Mouse (Mus musculus) thymus, postnatal 10 days (tissue): ENCODE results near the gene Adam22.

Experiments used
- DNase-seq, 2 experiments: peaks; one replicate each; pipeline ENCODE4 v3.0.0; 2021; ENCODE audit warnings: low spot score in 2 of 2

Gene Adam22

DNA sequence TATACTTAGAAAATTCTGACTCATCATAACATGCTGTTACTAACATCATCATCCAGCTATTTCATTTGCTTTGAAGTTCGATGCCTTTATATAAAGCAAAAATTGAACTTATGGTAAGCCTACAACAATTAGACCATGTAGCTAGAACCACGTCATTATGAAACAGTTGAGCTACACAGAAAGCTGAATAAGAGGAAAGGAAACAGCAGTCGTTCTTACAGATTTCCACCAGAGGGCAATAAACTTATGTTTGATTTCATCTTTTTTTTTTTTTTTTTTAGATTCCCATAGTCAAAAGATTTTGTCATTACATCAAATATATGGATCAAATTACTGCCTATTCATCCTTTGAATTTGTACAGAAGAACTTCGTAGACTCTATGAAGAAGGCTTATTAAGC is 203.2 kb downstream of the Adam22 start:
- DNase-seq = no peak

DNA sequence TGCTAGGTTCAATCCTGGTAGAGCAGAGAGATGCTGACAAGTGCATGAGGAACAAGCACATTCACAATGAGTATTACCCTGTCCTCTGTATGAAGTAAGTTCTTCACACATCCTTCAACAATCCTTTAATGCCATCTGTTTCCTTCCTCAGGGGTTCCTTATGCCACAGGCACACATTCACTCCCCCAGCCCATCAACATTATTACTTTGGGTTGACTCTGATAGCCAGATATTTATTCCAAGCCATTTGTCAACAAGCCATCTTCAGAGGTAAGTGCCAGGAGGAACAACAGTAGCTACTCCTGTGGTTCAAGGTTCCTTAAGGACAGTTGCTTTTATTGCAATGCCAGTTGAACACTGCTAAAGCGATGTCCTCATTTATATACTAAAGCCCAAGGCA is 216.3 kb downstream of the Adam22 start:
- no peak for DNase-seq

DNA sequence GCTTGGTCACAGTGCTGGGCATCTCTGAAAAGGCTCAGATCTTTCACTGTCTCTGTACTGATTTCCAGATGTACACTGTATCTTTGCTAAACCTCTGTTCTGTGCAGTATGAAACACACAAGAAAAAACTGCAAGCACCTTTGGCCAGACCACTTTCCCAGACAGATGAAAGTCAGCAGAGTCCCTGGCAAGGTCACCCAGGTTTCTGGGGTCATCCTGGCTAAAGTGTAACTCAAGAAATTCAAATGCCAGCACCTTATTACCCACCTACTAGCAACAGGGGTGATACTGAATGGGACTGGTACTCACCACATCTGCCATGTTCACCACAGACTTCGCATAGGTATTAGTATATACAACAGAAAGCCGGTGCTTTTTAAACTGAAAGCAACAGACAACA is 221.8 kb downstream of the Adam22 start:
- no peak for DNase-seq

DNA sequence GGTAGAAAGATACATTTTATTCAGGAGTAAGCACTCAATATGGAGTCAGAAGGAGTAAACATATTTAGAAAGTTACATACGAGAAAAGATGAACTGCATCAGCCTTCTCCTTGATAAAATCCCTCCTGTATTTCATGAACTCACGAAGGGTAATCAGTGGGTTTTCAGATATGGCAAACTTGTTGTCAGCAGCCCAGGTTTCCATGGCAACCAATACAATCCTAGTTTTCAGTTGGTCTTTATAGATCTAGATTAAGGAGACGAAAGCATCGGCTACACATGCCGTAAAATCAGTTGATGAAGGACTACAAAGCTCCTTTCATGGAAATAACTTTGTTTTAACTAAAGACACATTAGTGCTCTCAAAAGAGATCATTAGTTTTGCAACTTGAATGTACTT is 222.5 kb downstream of the Adam22 start:
- no peak for DNase-seq

DNA sequence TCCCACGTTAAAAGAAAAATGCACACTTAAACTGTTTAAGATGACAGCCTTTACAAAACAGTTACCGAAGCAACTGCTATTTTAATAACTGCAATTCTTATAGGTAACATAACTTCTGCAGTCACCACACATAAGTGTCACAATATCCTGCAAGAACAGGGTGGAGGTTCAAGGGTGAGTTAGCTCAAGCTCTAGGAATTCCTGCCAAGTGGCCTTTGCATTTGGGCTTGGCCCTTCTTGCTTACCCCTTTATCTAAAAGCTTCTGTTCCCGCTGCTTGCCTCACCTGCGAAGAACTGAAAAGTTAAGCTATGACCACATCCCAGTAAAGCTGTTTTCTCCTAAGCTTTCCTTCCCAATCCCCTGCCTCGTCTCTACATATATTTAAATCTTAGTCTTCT is 235.4 kb downstream of the Adam22 start:
- no peak for DNase-seq

DNA sequence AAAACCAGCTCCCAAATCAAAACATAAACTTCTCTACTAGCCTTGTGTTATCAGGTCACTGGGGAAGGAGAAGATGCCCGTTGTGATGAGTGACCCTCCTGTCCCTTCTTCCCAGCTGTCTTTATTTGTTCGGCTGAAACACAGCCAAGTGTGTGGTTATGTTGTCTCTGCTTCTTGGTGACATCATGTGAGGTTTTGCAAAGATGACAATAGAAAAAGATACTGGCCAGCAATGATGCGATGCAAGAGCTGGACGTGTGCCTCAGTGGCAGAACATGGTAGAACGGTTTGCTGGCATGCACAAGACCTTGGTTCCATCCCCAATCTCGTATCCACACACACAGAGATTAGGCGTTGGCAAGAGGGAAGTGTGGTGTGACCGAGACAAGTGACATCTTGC is 236.0 kb downstream of the Adam22 start:
- no peak for DNase-seq

DNA sequence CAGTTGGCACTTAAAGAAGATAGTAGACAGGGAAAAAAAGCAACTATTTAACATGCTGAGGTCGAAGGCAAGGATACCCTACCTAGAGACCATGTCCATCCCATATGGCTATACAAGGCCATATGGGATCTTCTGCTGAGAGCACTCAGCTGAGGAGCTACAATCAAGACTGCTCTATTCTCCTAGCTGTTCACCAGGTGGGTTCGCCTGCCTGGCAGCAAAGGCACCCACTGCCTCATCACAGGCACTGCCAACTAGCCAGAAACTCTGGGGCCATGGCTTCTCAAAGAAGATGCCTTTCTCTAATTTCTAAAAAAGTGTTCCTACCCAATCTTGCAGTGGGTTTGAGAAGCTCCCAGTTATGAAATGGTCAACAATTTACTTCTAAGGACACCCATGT is 238.2 kb downstream of the Adam22 start:
- DNase-seq = no peak

DNA sequence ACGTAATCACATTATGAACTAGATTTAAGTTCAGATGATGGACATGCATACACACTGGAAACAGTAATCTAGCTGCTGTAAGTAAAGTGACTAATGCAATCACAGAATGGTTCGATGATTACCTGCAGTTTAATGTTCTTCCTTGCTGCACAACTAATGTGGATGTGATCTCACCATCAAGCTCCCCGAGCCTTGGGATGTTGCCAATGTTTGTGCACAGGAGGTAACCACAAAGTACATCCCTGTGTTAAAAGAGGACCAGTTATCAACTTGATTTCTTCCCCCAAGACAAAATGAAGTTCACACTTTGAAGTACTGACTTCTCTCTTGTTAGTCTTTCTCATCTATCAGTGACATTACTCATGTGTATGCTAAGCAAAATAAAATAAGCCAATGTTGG is 247.0 kb downstream of the Adam22 start:
- DNase-seq = no peak

DNA sequence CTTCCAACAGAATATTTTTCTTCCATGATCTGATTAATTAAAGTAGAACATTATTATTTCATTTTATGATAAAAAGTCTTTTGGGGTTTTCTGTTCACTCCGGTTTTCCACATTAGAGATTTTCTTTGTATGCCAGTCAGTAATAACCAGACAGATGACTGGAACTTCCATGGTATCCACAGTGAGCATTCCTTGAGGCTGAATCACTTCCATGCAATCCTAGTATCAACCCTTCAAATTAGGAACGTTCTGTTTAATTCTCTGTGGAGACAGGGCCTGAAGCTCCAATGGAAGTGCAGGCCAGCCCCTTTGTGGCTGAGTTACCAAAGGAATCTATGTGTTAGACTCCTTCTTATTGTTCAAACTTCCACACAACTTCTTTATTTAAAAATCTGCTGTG is 247.9 kb downstream of the Adam22 start:
- no peak for DNase-seq

DNA sequence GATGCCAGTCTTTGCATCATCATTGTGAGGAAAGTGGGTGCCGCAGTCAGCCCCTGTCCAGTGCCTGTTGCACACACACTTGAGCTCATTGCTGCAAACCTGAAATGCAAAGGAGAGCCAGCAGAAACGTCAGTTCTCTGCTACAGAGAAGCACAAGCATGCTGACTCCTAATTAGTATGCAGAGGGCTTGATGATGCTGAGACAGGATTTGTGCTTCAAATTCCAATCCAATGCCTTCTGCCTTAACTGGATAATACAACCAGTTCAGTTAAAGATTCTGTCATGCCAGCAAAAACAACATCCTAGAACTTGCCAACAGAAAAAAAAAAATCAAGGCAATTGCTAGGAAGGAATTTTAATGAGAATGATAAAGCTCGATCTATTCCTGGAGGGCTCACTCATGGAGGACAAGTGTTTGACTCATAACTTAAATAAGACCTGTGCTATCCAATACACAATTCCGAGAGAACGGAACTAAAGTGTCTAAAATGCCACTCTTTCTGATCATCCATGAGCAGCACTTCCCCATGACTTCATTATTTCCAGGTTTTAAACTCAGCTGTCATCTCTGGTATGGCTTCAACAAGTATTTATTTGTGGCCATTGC is 251.3 kb downstream of the Adam22 start:
- DNase-seq = no peak

DNA sequence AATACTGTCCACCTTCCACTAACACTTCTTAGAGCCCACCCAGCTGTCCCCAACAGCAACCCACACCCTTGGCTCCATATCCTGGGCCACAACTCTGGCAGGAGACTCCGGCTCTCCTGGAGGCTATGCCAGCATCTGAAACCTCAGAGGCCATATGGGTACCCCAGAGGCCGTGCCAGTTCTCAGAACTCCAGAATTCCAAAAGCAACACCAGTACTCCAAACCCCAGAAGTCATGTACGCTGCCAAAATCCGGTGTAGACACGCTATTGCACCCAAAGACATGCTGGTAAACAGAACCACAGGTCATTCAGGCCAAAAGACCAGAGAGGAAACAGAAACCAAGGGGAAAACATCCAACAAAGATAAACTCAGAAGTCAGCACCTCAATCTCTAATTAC is 255.7 kb downstream of the Adam22 start:
- no peak for DNase-seq

DNA sequence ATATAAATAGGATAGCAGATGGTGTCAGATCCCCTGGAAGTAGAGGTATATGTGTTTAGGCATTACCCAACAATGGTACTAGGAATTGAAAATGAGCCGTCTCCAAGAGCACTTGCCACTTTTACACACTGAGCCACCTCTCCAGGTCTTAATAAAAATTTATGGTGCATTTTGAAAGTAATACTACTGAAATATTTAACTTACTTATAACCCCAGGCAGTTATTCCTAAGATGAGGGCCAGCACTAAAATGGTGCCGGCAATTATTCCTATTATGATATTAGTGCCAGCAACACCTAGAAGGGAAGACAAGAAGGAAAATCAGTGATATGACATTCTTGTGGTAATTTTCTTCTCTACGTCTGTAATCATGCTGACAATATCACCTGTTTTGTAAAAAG is 256.3 kb downstream of the Adam22 start:
- DNase-seq = no peak

DNA sequence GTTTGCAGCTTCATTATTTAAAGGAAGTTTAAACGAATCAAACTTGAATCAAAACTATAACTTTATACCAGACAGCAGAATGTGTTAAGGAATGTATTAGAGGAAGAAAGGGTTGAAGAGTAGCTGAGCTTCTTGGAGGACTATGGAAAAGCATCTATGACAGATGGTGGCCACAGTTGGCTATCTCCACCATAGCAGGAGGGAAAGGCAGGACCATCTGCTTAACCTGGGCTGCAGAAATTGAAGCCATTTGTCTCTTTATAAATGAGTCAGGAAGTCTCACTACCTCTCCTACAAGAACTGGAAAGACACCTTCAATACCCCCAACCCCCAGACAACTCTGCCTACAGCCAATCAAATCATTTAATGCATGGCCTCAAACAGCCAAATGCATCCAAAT is 272.3 kb downstream of the Adam22 start:
- DNase-seq = no peak

DNA sequence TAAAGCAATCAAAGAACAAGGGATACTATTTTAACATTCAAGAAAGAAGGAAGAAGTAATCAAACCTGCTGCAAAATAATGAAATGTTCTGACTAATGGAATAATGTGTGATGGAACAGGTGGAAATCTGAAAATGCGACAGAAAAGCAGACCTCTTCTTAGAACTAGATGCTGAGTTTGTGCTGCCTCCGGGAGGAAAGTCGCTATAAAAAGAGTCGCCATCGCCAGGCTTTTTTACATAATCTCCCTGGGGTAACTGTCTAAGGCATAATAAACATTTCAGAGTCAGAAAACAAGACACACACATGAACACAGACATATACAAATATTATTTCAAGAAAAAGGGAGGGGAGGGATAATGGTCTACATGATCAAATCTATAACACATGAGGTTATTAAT is 273.0 kb downstream of the Adam22 start:
- DNase-seq = no peak

DNA sequence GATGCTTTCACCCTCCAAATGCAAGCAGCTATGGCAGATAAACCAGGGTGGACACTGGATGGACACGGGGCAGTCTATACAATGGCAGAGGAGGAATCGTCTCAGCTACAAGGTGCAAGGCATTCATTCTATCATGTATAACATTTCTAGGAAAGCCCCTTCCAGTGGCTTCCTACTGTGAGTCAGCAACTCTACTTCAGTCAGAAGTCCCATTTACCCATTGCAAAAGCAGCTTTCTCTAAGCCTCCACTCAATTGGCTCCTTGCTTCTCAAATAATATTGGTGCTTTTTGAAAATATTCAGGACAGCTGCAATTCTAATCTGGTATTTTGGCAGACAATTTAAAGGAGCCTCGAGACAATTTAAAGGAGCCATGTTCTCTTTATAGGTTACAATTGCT is 279.8 kb downstream of the Adam22 start:
- no peak for DNase-seq

DNA sequence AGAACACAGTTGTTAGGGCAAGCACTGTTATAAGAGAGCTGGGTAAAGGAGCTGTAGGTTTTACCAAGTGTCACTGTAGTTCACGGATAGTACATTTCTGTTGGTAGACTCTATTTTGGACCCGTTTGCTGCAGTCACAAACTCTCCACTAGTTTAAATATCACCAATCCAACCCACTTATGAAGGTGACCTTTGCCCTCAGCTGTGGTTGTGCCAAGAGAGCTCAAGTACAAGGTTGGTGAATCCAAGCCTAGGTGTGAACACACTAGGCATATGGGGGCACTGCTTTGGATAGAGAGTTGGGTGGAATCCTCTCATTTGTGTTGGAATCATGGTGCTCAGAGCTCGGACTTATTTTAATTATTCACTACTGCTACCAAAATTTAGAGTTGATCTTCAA is 282.3 kb downstream of the Adam22 start:
- no peak for DNase-seq

DNA sequence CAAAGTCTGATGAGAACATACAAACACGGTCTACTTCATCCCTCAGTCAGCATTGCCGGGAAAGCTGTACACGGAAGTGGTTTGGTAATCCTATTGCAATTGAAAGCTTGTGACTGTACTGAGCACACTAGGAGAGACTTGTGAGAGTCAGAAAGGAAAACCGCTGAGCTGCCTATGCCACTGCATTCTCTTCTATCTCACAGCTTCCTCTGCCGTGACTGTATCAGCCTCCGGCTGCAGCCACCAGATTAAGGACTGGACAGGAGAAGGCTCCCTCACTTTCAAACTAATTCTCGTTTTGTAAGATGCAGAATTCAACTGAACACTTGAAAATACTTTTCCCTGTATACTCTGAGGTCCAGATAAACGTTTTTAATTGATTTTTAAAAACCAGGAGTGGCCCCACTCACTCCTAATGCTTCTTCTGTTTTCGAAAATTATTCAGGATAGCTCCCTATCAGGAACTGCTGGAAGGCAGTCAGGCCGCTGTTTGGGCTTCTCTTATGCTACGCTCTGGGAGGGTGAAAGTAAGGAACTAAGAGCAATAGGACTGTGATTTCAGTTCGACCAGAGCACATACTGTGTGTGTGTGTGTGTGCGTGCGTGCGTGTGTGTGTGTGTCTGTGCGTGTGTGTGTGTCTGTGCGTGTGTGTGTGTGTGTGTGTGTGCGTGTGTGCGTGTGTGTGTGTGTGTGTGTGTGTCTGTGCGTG is 285.0 kb downstream of the Adam22 start:
- no peak for DNase-seq

DNA sequence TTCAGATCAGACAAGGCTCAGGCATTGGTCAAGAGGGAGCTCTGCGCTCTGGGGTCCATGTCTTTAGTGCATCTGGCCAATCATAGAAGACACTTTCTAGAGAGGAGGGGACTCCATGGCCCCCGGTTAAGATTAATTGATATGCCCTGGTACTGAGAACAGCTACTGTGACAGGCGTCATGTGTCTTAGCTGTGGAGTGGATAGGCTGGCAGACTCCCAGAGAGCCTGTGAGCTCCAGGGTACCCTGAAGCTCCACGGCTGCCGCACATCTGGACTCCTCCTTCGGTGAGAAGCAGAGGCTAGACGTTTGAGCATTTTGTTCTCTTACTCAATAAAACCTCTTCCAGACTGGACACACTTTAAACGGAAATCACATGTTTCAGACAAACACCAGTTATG is 290.5 kb downstream of the Adam22 start:
- DNase-seq = no peak

DNA sequence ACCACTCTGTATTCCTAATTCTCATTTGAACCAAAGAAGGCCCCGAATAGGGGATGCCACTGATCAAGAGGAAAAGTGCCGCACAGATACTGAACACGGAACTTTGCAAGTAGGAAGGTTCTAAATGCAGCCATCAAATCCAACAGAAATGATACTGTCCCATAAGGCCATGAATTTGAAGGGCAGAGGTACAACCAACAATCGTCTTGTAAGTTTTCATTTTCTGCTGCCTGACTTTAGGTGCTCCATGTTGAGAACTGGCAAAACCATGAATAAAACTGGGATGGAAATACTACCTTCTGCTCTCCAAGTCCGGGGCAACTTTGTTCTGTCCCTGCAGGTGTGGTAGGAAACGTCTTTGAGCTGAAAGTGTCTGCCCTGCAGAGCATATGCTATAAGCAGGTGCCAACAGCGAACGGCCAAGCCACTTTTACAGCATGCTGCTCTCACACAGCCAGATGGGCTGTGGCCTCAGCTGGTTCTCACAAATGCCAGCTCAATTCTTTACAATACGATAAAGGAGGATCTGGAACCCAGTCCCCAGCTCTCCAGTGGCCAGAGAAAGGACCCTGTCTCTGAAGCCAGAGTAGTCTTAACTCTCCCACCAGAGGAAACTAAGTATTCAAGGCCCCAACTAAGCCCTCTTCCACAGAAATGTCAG is 293.9 kb downstream of the Adam22 start:
- DNase-seq = no peak

DNA sequence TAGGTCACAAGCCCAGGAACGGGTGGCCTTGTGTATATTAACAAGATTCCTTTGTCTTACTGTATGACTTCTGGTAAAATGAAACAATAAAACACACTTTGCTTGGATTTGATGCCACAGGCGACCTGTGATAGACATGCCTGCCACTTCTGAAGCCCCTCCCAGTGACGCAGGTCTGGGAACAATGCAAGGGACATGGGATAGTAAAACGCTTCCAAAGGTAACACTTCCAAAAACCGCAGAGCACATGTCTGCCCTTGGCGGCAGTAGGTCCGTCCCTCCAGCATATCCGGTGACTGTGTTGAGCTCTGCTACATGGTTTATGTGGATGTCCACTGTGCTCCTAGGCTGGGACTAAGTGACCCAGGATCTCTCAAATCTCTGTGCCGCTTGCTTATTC is 294.6 kb downstream of the Adam22 start:
- no peak for DNase-seq

DNA sequence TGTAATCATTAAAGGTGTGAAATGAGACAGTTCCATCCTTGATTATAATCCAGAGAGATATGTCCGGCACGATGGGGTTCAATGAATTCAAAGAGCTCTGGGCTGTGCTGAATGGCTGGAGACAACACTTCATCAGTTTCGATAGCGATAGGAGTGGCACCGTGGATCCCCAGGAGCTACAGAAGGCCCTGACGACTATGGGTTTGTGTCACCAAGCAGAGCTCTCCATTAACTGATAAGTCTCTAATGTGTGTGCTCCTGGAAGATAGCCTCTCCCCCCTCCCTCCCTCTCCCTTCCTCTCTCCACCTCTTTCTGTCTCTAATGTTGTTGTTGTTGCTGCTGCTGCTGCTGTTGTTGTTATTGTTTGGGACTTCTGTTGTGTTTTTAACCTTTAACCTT is 304.8 kb downstream of the Adam22 start:
- no peak for DNase-seq

DNA sequence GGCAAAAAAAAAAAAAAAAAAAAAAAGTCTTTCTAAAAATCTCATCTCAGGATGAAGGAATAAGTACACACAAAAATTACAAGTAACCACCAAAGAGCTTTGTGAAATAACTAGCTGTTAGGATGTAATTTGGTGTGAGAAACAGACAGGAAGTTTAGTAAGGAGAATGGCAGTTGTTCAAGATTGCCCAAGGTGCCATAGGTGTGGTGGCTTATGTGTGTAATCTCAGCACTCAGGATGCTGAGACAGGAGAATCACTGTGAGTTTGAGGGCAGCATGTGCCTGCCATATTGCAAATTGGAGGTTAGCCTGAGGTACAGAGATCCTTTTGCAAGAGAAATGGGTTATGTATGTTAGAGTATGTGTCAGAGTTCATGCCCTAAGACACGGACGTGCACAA is 305.5 kb downstream of the Adam22 start:
- DNase-seq = no peak

DNA sequence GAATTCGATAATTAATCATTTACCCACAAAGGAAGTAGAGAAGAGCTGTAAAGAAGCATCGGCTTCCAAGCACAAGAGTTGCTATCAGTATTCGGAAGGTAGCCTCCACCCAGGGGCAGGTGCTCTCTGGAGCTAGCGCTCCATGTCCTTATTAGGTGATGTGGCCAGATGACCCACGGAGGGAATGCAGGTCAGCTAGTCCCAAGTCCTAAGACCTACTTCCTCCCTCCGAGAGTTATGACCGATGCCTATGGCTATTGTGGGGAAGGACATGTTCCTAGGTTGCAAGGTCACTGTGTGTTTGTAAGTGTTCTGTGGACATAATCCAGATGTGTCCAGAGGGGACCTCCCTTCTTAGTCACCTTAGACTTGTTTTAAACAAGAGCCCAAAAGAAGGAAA is 309.9 kb downstream of the Adam22 start:
- DNase-seq = no peak

DNA sequence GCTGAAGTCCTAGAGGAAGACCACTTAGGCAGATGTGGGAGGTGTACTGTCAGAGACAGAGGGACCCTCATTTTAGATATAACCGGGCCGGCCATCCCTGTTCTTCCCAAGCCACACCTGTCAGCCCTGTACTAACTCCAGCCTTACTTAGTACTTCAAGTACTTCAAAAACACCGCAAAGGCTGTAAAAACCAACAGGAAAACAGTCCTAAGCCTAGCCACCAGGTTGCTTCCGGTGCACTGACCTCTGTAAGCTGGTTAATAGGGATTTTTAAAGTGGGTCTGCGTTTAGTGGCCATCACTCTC is 311.0 kb downstream of the Adam22 start:
- DNase-seq = no peak
